Mouse (Mus musculus) hindbrain, embryonic 11.5 days (tissue): Measurements from ENCODE around the gene Mpp2. TPM values are rescaled to one million over a fixed set of nuclear protein-coding genes. Genes with fewer than 3 reads are reported as not detected.

ENCODE experiments used
- ATAC-seq: fragments of 200-750 bp; cut with Nextera tagmentation; 2 replicates; pipeline ENCODE4 v1.8.0; 2017; ENCODE audit warnings: mild to moderate bottlenecking, moderate TSS enrichment, moderate library complexity; ENCODE audit not compliant: low FRiP score
- DNase-seq: peaks from one replicate; pipeline ENCODE4 v3.0.0-alpha.2; 2015; ENCODE audit warnings: low spot score
- H3K27ac ChIP-seq: fragments of 300-500 bp; sonication (generic); 2 replicates; pipeline ENCODE4 v1.5.1; 2014; ENCODE audit warnings: mild to moderate bottlenecking, low read depth, low read length
- H3K27me3 ChIP-seq: fragments of 300-500 bp; sonication (generic); 2 replicates; pipeline ENCODE4 v1.6.1; 2014; ENCODE audit warnings: mild to moderate bottlenecking, low read length, moderate library complexity, mixed read lengths; ENCODE audit not compliant: control insufficient read depth, insufficient read depth
- H3K36me3 ChIP-seq: fragments of 300-500 bp; sonication (generic); 2 replicates; pipeline ENCODE4 v1.6.1; 2014; ENCODE audit warnings: mild to moderate bottlenecking, low read length, moderate library complexity, mixed read lengths; ENCODE audit not compliant: control insufficient read depth, insufficient read depth
- H3K4me1 ChIP-seq: fragments of 300-500 bp; sonication (generic); replicated peaks from 2 replicates; pipeline ENCODE4 v1.6.1; 2014; ENCODE audit warnings: low read length, mixed read lengths; ENCODE audit not compliant: control insufficient read depth, insufficient read depth
- H3K4me2 ChIP-seq: fragments of 300-500 bp; sonication (generic); replicated peaks from 2 replicates; pipeline ENCODE4 v1.6.1; 2014; ENCODE audit warnings: mild to moderate bottlenecking, low read depth, low read length
- H3K4me3 ChIP-seq: fragments of 300-500 bp; sonication (generic); 2 replicates; pipeline ENCODE4 v1.5.1; 2014; ENCODE audit warnings: low read depth, low read length
- H3K9ac ChIP-seq: fragments of 300-500 bp; sonication (generic); 2 replicates; pipeline ENCODE4 v1.6.1; 2014; ENCODE audit warnings: low read depth, low read length
- H3K9me3 ChIP-seq: fragments of 300-500 bp; sonication (generic); 2 replicates; pipeline ENCODE4 v1.6.1; 2016; ENCODE audit warnings: low read length; ENCODE audit not compliant: control insufficient read depth
- WGBS: fragments of 180-500 bp; shearing (Covaris S2); extraction: QIAGEN DNeasy Blood & Tissue Kit; methylation state at CpG from one replicate; pipeline ENCODE4 v1.1.7; 2014; 5-methylcytosine and 5-hydroxymethylcytosine counted together
- polyA plus RNA-seq: library from polyadenylated mRNA; unstranded; fragments of >200 nt; fragmentation: Nextera tagmentation; extraction: Ambion mirVana; gene quantifications from 2 replicates; pipeline ENCODE4 v1.2.1, GENCODE M21; 2014

Mpp2 gene
- polyA plus RNA-seq, 1 experiment from 2014 or later: 11.7 TPM

GRCm38 (mm10) chr11:102026694-102027360 lies 61.5 kb downstream of the Mpp2 start:
- under 1% methylated on average over 61 of the region's 73 CpGs for WGBS

GRCm38 (mm10) chr11:102025991-102026660 lies 62.2 kb downstream of the Mpp2 start:
- 2% methylated on average over 23 of the region's 23 CpGs for WGBS
- ATAC-seq: peak; percentile 53

More at GRCm38 (mm10) chr11:102026694-102027360, 61.5 kb downstream of the Mpp2 start:
- H3K27me3 ChIP-seq: no peaks in the 10 kb centered on the region; the same call in 1 of the 2 replicates
- H3K36me3 ChIP-seq: no peaks in the 10 kb centered on the region
- peak; percentile 91 for ATAC-seq
- H3K4me1 ChIP-seq: peaks cover 11% of the 10 kb centered on the region
- H3K27ac ChIP-seq: peak overlapping the region; percentile 93
- H3K9me3 ChIP-seq: no peaks in the 10 kb centered on the region
- H3K9ac ChIP-seq: peak overlapping the region; percentile 79
- peak overlapping the region; percentile 68 for H3K4me3 ChIP-seq
- peak; percentile 87 for DNase-seq
- H3K4me2 ChIP-seq: peak overlapping the region; percentile 92

DNA sequence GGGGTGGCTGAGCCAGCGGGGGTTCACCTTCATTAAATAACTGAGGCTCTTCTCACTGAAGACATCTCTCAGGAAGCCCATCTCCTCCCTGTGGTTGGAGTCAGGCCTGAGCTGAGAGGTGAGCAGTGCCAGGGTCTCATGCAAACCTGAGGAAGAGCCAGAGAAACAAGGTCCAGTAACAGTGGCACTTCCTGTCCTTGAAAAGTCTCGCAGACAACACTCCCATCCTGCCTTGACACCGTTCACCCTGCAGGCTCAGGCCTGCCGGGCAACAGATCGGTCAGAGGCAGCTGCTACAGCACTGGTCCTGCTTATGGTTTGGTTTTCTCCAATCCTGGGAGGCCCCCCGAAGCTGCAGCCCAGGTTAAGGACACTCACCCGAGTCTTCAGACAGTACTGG lies 63.0 kb downstream of the Mpp2 start:
- Histone ChIP-seq H3K9ac (no peak overlapping the region), H3K27me3 (no peaks in the 10 kb centered on the region; the same call in 1 of the 2 replicates), H3K4me1 (peaks cover 11% of the 10 kb centered on the region), H3K4me3 (no peak overlapping the region; the same call in 1 of the 2 replicates), H3K9me3 (no peaks in the 10 kb centered on the region), H3K27ac (no peak overlapping the region), H3K4me2 (peak overlapping the region; percentile 92), H3K36me3 (no peaks in the 10 kb centered on the region)
- WGBS: 34% methylated on average over 7 of the region's 7 CpGs
- no peak for ATAC-seq
- DNase-seq: no peak

More at GRCm38 (mm10) chr11:102025991-102026660, 62.2 kb downstream of the Mpp2 start:
- Histone ChIP-seq H3K9me3 (no peaks in the 10 kb centered on the region), H3K4me3 (peak overlapping the region; percentile 68), H3K27me3 (no peaks in the 10 kb centered on the region; the same call in 1 of the 2 replicates), H3K9ac (peak overlapping the region; percentile 79), H3K27ac (peak overlapping the region; percentile 93), H3K4me2 (peak overlapping the region; percentile 92), H3K36me3 (no peaks in the 10 kb centered on the region), H3K4me1 (peaks cover 11% of the 10 kb centered on the region)
- DNase-seq: no peak

DNA sequence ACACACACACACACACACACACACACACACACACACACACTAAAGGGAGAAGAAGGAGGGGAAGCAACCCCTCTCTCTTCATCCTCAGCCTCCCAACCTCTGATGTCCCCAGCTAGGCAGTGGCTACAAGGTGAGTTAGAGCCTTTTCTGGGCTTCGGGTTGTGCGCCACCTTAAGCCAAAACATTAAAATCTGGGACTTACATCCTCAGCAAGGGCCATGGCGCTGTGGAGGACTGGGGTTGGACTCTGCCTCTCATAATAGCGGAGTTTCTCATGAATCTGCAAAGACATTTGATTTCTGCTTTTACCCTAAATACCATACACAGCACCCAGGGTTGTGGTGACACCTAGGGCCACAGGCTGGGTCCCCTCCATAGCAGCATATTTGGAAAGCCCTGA lies 63.4 kb downstream of the Mpp2 start:
- Histone ChIP-seq H3K4me3 (no peak overlapping the region), H3K4me1 (peaks cover 11% of the 10 kb centered on the region), H3K4me2 (no peak overlapping the region), H3K9me3 (no peaks in the 10 kb centered on the region), H3K36me3 (0 out of 2 replicates have a peak, but pooled peaks cover 2% of the 10 kb centered on the region), H3K27me3 (no peaks in the 10 kb centered on the region; the same call in 1 of the 2 replicates), H3K27ac (no peak overlapping the region), H3K9ac (no peak overlapping the region)
- no peak for ATAC-seq
- 90% methylated on average over 4 of the region's 4 CpGs for WGBS
- DNase-seq: no peak

GRCm38 (mm10) chr11:102024084-102024758 lies 64.1 kb downstream of the Mpp2 start:
- DNase-seq: no peak
- H3K9ac ChIP-seq: no peak overlapping the region
- no peak overlapping the region for H3K27ac ChIP-seq
- WGBS: 88% methylated on average over 6 of the region's 6 CpGs
- H3K4me2 ChIP-seq: no peak overlapping the region
- H3K9me3 ChIP-seq: no peaks in the 10 kb centered on the region
- H3K27me3 ChIP-seq: no peaks in the 10 kb centered on the region; the same call in 1 of the 2 replicates
- peaks cover 11% of the 10 kb centered on the region for H3K4me1 ChIP-seq
- H3K36me3 ChIP-seq: 0 out of 2 replicates have a peak, but pooled peaks cover 2% of the 10 kb centered on the region
- no peak for ATAC-seq
- H3K4me3 ChIP-seq: no peak overlapping the region

DNA sequence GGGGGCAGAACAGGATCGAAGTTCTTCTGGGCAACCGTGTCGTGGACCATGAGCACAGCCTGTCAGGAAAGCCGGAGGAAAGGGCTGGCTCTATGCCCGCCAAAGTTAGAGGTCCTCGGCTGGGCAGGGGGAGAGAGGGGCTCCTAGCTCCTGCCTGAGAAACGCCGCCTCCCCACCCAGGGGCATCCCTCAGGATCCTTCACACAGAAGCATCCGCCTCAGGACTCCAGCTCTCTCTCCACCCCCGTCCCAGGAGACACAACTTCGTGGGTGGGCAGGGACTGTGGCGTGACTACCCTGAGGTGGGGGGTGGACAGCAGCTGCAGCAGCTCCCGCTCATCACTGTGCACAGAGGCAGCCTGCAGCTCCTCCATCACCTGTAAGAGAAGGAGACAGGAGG lies 64.9 kb downstream of the Mpp2 start:
- no peak for ATAC-seq
- no peaks in the 10 kb centered on the region; the same call in 1 of the 2 replicates for H3K27me3 ChIP-seq
- H3K9me3 ChIP-seq: no peaks in the 10 kb centered on the region
- H3K36me3 ChIP-seq: 0 out of 2 replicates have a peak, but pooled peaks cover 2% of the 10 kb centered on the region
- peaks cover 11% of the 10 kb centered on the region for H3K4me1 ChIP-seq
- WGBS: 86% methylated on average over 13 of the region's 13 CpGs
- DNase-seq: no peak
- no peak overlapping the region for H3K4me3 ChIP-seq
- H3K27ac ChIP-seq: no peak overlapping the region
- no peak overlapping the region for H3K9ac ChIP-seq
- H3K4me2 ChIP-seq: no peak overlapping the region

DNA sequence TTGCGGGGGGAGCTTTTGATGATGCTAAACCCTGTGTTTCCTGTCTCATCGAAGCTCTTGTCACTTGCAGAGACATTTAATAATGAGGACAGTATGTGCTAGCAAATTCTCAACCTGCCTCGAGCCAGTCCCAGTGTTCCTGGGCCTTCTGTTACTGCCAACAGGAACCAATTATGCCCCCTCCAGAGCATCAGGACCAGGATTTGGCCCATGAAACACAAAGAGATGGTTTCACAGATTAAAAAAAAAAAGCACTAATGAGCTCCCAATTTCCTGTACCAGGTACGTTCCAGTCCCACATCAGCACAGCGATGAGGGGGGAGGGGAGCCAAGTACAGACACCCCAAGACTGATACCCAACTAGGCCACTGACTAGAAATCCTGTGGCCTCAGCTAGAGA lies 67.1 kb downstream of the Mpp2 start:
- Histone ChIP-seq H3K27me3 (no peaks in the 10 kb centered on the region; the same call in 1 of the 2 replicates), H3K36me3 (0 out of 2 replicates have a peak, but pooled peaks cover 2% of the 10 kb centered on the region), H3K27ac (no peak overlapping the region), H3K9me3 (no peaks in the 10 kb centered on the region), H3K4me3 (no peak overlapping the region), H3K4me1 (peaks cover 7% of the 10 kb centered on the region; the same call in 1 of the 2 replicates), H3K9ac (no peak overlapping the region), H3K4me2 (no peak overlapping the region)
- 81% methylated on average over 5 of the region's 5 CpGs for WGBS
- no peak for DNase-seq
- no peak for ATAC-seq

- H3K9ac ChIP-seq: no peak overlapping the region
- no peaks in the 10 kb centered on the region for H3K4me1 ChIP-seq
- no peak overlapping the region for H3K27ac ChIP-seq
- H3K4me3 ChIP-seq: no peak overlapping the region
- H3K36me3 ChIP-seq: 0 out of 2 replicates have a peak, but pooled peaks cover 2% of the 10 kb centered on the region
- H3K27me3 ChIP-seq: no peaks in the 10 kb centered on the region
- ATAC-seq (no peak), DNase-seq (no peak)
- no peak overlapping the region for H3K4me2 ChIP-seq
- WGBS: 81% methylated on average over 9 of the region's 9 CpGs
- no peaks in the 10 kb centered on the region for H3K9me3 ChIP-seq
Observed at GRCm38 (mm10) chr11:102019736-102020135, 68.6 kb downstream of the Mpp2 start.
